Mouse (Mus musculus): ENCODE data around the gene Thap3. TPM values are rescaled to one million over a fixed set of nuclear protein-coding genes. Genes with fewer than 3 reads are reported as not detected.

Thap3 gene
- polyA plus RNA-seq, 1 experiment from 2014 or later = 29.5 TPM

DNA sequence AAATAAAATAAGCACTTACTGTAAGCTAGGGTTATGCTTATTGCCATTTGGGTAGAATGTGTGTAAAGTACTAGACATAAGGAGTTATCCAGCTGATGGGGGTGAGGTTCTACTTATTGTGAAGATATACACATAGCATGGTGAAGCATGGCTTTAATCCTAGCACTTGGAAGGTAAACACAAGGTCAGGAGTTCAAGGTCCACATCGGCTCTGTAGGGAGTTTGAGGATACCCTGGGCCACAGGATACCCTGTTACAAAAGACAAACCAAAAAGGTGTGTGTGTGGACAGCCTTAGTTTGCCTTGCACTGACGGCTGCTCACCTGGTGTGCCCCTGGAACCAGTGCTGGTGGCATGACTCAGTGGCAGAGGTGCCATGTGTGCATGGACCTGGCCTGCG lies 50.7 kb downstream of the Thap3 start:
- DNase-seq (ENCODE audit: low spot score) = no peak
- WGBS = 89% methylated on average over 3 of the region's 3 CpGs

DNA sequence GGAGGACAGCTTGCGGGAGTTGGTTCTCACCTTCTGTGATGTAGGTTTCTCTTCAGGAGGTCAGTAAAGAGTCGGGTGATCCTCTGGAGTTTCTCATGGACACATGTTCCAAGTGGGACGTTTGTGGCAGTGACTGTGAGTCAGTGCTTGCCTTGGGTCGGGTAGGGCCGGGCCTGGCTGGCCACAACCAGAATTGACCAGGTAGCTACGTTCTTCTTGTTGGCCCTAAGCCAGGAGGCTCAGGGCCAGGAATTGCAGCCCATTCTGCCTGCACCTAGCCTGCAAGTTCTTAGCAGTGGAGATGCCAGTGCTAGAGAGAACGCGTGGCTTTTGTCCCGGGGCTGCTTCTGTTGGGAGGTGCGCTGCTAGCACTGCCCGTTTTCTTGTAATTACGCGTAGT lies 51.4 kb downstream of the Thap3 start:
- Histone ChIP-seq H3K9me3 (ENCODE audit: control insufficient read depth, low read length) (no peaks in the 10 kb centered on the region), H3K27me3 (ENCODE audit: control insufficient read depth, insufficient read depth, low read length) (no peaks in the 10 kb centered on the region), H3K27ac (replicated peaks; ENCODE audit: low read depth, low read length) (no peak overlapping the region), H3K36me3 (ENCODE audit: control insufficient read depth, insufficient read depth, low read length) (no peaks in the 10 kb centered on the region), H3K4me1 (ENCODE audit: control insufficient read depth, insufficient read depth, low read length) (peaks cover 8% of the 10 kb centered on the region), H3K9ac (ENCODE audit: low read length) (no peak overlapping the region), H3K4me3 (ENCODE audit: low read depth, low read length) (no peak overlapping the region), H3K4me2 (ENCODE audit: low read depth, severe bottlenecking) (no peak overlapping the region)
- DNase-seq (ENCODE audit: low spot score) (no peak), ATAC-seq (ENCODE audit: insufficient number of reproducible peaks, low FRiP score, low TSS enrichment, low read depth) (no peak)
- WGBS = 90% methylated on average over 13 of the region's 13 CpGs

More for the DNA sequence above, 50.7 kb downstream of the Thap3 start:
- ATAC-seq (ENCODE audit: insufficient number of reproducible peaks, low FRiP score, low TSS enrichment, low read depth) = no peak
- no peak overlapping the region for H3K4me2 ChIP-seq (ENCODE audit: low read depth, severe bottlenecking)
- H3K9me3 ChIP-seq (ENCODE audit: control insufficient read depth, low read length) = no peaks in the 10 kb centered on the region
- H3K36me3 ChIP-seq (ENCODE audit: control insufficient read depth, insufficient read depth, low read length) = no peaks in the 10 kb centered on the region
- no peak overlapping the region for H3K9ac ChIP-seq (ENCODE audit: low read length)
- no peak overlapping the region for H3K27ac ChIP-seq (replicated peaks; ENCODE audit: low read depth, low read length)
- H3K4me1 ChIP-seq (ENCODE audit: control insufficient read depth, insufficient read depth, low read length) = peaks cover 8% of the 10 kb centered on the region
- H3K4me3 ChIP-seq (ENCODE audit: low read depth, low read length) = no peak overlapping the region
- H3K27me3 ChIP-seq (ENCODE audit: control insufficient read depth, insufficient read depth, low read length) = no peaks in the 10 kb centered on the region

DNA sequence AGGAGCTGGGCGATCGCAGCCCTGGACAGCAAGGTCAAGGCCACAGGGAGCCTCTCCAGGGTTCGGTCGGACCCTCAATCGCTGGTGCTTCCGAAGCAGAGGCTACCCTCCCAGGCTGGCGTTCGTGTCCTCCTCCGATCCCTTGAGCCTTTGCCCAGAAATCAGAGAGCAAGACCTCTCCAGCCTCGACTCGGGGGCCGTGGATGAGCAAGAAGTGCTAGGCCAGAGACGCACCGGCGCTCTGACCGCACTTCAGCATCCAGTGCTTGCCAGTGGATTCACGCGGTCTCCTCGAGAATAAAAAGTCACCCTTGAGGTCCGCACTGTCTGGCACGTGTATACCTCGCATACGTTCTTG lies 54.6 kb downstream of the Thap3 start:
- no peak overlapping the region; the same call in 1 of the 2 replicates for H3K27ac ChIP-seq (replicated peaks; ENCODE audit: low read depth, low read length)
- H3K9me3 ChIP-seq (ENCODE audit: control insufficient read depth, low read length) = no peaks in the 10 kb centered on the region
- ATAC-seq (ENCODE audit: insufficient number of reproducible peaks, low FRiP score, low TSS enrichment, low read depth) (no peak), DNase-seq (ENCODE audit: low spot score) (no peak)
- H3K4me3 ChIP-seq (ENCODE audit: low read depth, low read length) = peak overlapping the region; percentile 100
- peak overlapping the region; percentile 95 for H3K9ac ChIP-seq (ENCODE audit: low read length)
- WGBS = under 1% methylated on average over 23 of the region's 23 CpGs
- H3K27me3 ChIP-seq (ENCODE audit: control insufficient read depth, insufficient read depth, low read length) = no peaks in the 10 kb centered on the region
- H3K36me3 ChIP-seq (ENCODE audit: control insufficient read depth, insufficient read depth, low read length) = no peaks in the 10 kb centered on the region
- peak overlapping the region; percentile 95 for H3K4me2 ChIP-seq (ENCODE audit: low read depth, severe bottlenecking)
- peaks cover 8% of the 10 kb centered on the region for H3K4me1 ChIP-seq (ENCODE audit: control insufficient read depth, insufficient read depth, low read length)

DNA sequence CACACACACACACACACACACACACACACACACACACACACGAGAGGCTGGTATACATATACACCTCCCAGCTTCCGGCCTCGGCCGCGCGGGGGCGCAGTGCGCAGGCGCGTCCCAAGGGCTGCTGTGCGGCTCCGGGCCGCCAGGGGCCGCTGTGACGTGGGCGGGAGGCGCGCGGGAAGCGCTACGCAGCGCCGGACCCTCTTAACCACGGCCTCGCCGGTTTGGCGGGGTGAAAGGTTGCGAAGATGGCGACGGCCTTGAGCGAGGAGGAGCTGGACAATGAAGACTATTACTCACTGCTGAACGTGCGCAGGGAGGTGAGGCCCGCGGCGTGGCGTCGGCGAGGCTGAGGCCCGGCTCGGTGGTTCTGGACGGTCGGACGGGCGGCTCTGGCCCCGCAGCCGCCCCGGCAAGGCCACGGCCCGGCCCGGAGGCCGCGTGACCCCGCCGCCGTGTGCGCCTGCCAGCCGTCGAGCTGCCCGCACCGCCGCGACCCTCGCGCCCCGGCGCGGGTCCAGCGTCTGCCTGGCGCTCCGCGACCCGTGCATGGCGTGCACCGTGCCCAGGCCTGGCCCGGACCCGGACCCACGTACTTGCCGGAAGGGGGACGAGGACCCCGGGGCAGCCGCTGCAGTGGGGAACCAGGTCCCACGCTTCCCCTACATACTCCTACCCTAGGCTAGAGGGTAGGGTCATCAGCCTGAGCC lies 55.1 kb downstream of the Thap3 start, which contains the start of gene Dnajc11:
Gene Dnajc11 (plus strand): TSS at position 187 of the 710 bp plus-strand sequence.
- ATAC-seq (ENCODE audit: insufficient number of reproducible peaks, low FRiP score, low TSS enrichment, low read depth) (peak; percentile 83), DNase-seq (ENCODE audit: low spot score) (peak; percentile 94)
- Histone ChIP-seq H3K4me3 (ENCODE audit: low read depth, low read length) (peak within 1 kb of the TSS; percentile 100), H3K9ac (ENCODE audit: low read length) (peak within 1 kb of the TSS; percentile 95), H3K4me2 (ENCODE audit: low read depth, severe bottlenecking) (peak within 1 kb of the TSS; percentile 95), H3K36me3 (ENCODE audit: control insufficient read depth, insufficient read depth, low read length) (no peaks in the 10 kb centered on the region), H3K27ac (replicated peaks; ENCODE audit: low read depth, low read length) (no peak within 1 kb of the TSS; the same call in 1 of the 2 replicates), H3K9me3 (ENCODE audit: control insufficient read depth, low read length) (no peaks in the 10 kb centered on the region), H3K4me1 (ENCODE audit: control insufficient read depth, insufficient read depth, low read length) (peaks cover 8% of the 10 kb centered on the region), H3K27me3 (ENCODE audit: control insufficient read depth, insufficient read depth, low read length) (no peaks in the 10 kb centered on the region)
- WGBS = under 1% methylated on average over 81 of the region's 83 CpGs

Other genes with a start within 250 kb of the Thap3 start
- 106 and 109 TPM in 2 replicates for gene Camta1, start 127.1 kb downstream of the Thap3 start, polyA plus RNA-seq (2014; fragmentation: Nextera tagmentation; extraction: Ambion mirVana)
- gene Dnajc11, start 55.3 kb downstream of the Thap3 start, polyA plus RNA-seq (2014; fragmentation: Nextera tagmentation; extraction: Ambion mirVana) = 90.9 and 93.2 TPM in 2 replicates
- 28.6 and 29.4 TPM in 2 replicates for gene Phf13, start 7.3 kb upstream of the Thap3 start, polyA plus RNA-seq (2014; fragmentation: Nextera tagmentation; extraction: Ambion mirVana)
- 4.7 and 6.4 TPM in 2 replicates for gene Klhl21, start 19.8 kb upstream of the Thap3 start, polyA plus RNA-seq (2014; fragmentation: Nextera tagmentation; extraction: Ambion mirVana)
- 21.0 and 23.9 TPM in 2 replicates for gene Zbtb48, start 38.7 kb upstream of the Thap3 start, polyA plus RNA-seq (2014; fragmentation: Nextera tagmentation; extraction: Ambion mirVana)
- 0.40 and 0.75 TPM in 2 replicates for gene Tas1r1, start 49.6 kb upstream of the Thap3 start, polyA plus RNA-seq (2014; fragmentation: Nextera tagmentation; extraction: Ambion mirVana)
- gene Nol9, start 50.3 kb upstream of the Thap3 start, polyA plus RNA-seq (2014; fragmentation: Nextera tagmentation; extraction: Ambion mirVana) = 38.1 and 40.3 TPM in 2 replicates
- gene Plekhg5, start 83.5 kb upstream of the Thap3 start, polyA plus RNA-seq (2014; fragmentation: Nextera tagmentation; extraction: Ambion mirVana) = 8.8 and 8.9 TPM in 2 replicates
- 0.38 and 0.79 TPM in 2 replicates for gene Tnfrsf25, start 126.9 kb upstream of the Thap3 start, polyA plus RNA-seq (2014; fragmentation: Nextera tagmentation; extraction: Ambion mirVana)
- gene Espn, start 163.4 kb upstream of the Thap3 start, polyA plus RNA-seq (2014; fragmentation: Nextera tagmentation; extraction: Ambion mirVana) = 1.6 and 1.9 TPM in 2 replicates
- gene Hes2, start 169.9 kb upstream of the Thap3 start, polyA plus RNA-seq (2014; fragmentation: Nextera tagmentation; extraction: Ambion mirVana) = not detected in 2 replicates
- gene Acot7, start 189.1 kb upstream of the Thap3 start, polyA plus RNA-seq (2014; fragmentation: Nextera tagmentation; extraction: Ambion mirVana) = 32.1 and 33.3 TPM in 2 replicates

All from limb, embryonic 11.5 days (tissue).